Mouse (Mus musculus): ENCODE results near the gene Map3k13. TPM values are rescaled to one million over a fixed set of nuclear protein-coding genes. Genes with fewer than 3 reads are reported as not detected.
A peak's percentile ranks its signal among the peaks of the same experiment; 100 is the strongest.
"Not testable (repeated sequence)": the region's sequence is repeated elsewhere in the genome, so short reads cannot be mapped to it uniquely, and the experiment has no call there.

Gene Map3k13
- polyA plus RNA-seq, 1 experiment, result 1.8 TPM

DNA sequence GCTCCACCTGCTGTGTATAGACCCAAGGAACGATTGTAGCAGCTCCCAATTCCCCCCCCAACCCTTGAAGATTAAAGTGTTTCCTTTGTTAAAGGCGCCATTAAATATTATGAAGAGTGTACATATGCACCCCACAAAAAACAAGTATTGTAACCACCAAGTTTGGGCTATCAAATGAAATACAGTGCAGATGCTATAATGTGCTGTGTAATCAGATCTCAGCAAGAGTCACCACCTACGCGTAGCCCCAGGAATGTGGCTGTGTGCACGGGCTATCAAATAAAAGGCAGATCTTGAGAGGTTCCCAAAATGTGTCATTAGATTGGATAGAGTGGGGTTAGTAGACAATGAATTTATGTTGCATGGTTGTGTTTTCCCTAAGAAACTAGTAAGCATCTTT lies 925 bp downstream of the Map3k13 start:
- Histone ChIP-seq H3K4me3 (replicated peaks; ENCODE audit: extremely low read depth, low read depth, low read length) (peak overlapping the region; percentile 11), H3K4me1 (ENCODE audit: control insufficient read depth, insufficient read depth, low read length) (peaks cover 5% of the 10 kb centered on the region)
- no peak for TF ChIP-seq POLR2A (IDR thresholded peaks at IDR 0.05; ENCODE audit: borderline replicate concordance, extremely low read depth, low read depth, low read length)
- no peak for TF ChIP-seq CTCF (IDR thresholded peaks at IDR 0.05; ENCODE audit: insufficient read depth, low read length)
- DNase-seq, result no peak
- 26% methylated on average over 5 of the region's 5 CpGs for WGBS

DNA sequence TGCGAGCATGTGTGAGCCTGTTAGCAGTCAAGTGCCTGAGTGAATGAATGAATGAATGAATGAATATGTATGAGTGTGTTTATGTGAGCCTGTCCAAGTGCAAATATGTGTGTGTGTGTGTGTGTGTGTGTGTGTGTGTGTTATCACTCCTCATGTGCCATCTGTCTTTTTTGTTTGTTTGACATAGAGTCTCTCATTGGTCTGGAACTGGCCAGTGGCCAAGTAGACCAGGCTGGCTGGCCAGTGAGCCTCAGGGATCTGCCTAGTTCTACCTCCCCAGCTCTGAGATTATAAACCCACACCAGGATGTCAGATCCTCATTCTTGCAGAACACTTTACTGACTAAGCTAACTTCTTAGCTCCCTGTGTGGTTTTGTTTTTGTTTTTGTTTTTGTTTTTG lies 10.1 kb downstream of the Map3k13 start:
- no peak overlapping the region for H3K4me3 ChIP-seq (replicated peaks; ENCODE audit: extremely low read depth, low read depth, low read length)
- no peak for TF ChIP-seq CTCF (IDR thresholded peaks at IDR 0.05; ENCODE audit: insufficient read depth, low read length)
- no peak for TF ChIP-seq POLR2A (IDR thresholded peaks at IDR 0.05; ENCODE audit: borderline replicate concordance, extremely low read depth, low read depth, low read length)
- WGBS, result 100% methylated on average over 1 of the region's 1 CpGs
- no peak for DNase-seq
- H3K4me1 ChIP-seq (ENCODE audit: control insufficient read depth, insufficient read depth, low read length), result no peaks in the 10 kb centered on the region

DNA sequence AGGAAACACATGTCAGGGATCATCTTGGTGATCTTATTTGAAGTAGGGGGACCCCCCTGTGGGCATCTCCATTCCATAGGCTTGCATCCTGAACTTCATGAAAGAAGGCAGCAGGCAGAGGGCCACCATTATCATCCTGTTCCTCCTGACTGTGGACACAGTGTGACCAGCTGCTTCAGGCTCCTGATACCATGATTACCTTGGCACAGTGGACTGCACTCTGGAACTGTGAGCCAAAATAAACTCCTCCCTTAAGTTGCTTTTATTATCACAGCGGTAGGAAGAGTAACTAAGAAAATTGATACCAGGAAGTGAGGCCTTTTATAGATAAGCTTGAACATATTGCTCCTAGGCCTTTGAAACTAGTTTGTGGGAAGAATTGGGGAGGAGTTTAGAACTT lies 12.7 kb downstream of the Map3k13 start:
- no peak for DNase-seq
- Histone ChIP-seq H3K4me1 (ENCODE audit: control insufficient read depth, insufficient read depth, low read length) (no peaks in the 10 kb centered on the region), H3K4me3 (replicated peaks; ENCODE audit: extremely low read depth, low read depth, low read length) (no peak overlapping the region)
- WGBS, result 69% methylated on average over 1 of the region's 1 CpGs
- TF ChIP-seq CTCF (IDR thresholded peaks at IDR 0.05; ENCODE audit: insufficient read depth, low read length) (no peak), POLR2A (IDR thresholded peaks at IDR 0.05; ENCODE audit: borderline replicate concordance, extremely low read depth, low read depth, low read length) (no peak)

DNA sequence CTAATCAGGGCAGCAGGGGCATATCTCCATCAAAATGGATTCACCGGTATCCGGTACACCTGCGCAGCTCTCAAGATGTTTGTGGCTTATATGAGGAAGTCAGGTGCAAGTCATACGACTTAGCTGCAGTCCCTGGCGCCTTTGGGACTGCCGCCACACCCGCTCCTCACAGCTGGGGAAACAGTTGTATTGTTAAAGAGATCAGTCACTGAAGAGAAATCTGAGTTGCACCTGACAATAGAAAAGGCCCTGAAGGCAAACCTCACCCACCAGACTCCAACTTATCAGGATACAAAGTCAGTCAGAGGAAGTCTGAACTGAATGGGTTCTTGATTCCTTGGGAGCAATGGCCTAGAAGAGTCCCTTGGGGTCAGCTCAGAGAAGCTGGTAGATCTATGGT lies 13.6 kb downstream of the Map3k13 start:
- not testable (repeated sequence) for DNase-seq; H3K4me1 ChIP-seq (ENCODE audit: control insufficient read depth, insufficient read depth, low read length); H3K4me3 ChIP-seq (replicated peaks; ENCODE audit: extremely low read depth, low read depth, low read length)
- 78% methylated on average over 7 of the region's 7 CpGs for WGBS

DNA sequence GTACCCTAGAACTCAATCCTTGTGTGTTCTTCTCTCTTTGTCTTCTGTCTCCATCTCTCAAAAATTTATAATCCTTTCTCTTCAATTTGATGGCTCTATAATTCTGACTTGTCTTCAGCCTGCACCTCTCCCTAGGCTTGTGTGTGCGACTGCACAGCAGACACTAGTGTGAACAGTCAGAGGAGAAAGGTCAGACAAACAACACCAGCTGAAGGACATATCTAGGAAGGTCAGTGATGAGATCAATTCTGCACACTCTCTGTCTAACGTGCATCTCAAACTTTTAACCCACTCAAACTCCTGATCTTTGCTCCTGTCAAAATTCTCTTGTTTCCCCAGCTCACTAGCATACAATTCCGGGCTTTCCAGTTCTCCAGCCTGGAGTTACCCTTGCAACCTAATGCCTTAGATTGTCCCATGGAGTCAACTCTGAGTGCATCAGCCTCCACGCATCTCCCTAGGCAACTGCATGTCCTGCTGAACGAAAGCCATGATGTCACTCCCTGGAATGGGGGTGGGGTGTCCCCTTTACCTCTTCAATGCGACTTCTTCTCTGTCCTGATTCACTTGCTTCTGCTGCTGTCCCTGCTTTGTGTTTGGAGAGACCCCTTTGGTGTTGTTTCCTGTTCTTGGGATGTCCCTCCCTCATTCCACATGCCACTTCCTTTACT lies 19.2 kb downstream of the Map3k13 start:
- TF ChIP-seq POLR2A (IDR thresholded peaks at IDR 0.05; ENCODE audit: borderline replicate concordance, extremely low read depth, low read depth, low read length), result no peak
- no peak for TF ChIP-seq CTCF (IDR thresholded peaks at IDR 0.05; ENCODE audit: insufficient read depth, low read length)
- no peak for DNase-seq
- 62% methylated on average over 6 of the region's 6 CpGs for WGBS
- Histone ChIP-seq H3K4me1 (ENCODE audit: control insufficient read depth, insufficient read depth, low read length) (peaks cover 3% of the 10 kb centered on the region; the same call in 1 of the 2 replicates), H3K4me3 (replicated peaks; ENCODE audit: extremely low read depth, low read depth, low read length) (no peak overlapping the region)

DNA sequence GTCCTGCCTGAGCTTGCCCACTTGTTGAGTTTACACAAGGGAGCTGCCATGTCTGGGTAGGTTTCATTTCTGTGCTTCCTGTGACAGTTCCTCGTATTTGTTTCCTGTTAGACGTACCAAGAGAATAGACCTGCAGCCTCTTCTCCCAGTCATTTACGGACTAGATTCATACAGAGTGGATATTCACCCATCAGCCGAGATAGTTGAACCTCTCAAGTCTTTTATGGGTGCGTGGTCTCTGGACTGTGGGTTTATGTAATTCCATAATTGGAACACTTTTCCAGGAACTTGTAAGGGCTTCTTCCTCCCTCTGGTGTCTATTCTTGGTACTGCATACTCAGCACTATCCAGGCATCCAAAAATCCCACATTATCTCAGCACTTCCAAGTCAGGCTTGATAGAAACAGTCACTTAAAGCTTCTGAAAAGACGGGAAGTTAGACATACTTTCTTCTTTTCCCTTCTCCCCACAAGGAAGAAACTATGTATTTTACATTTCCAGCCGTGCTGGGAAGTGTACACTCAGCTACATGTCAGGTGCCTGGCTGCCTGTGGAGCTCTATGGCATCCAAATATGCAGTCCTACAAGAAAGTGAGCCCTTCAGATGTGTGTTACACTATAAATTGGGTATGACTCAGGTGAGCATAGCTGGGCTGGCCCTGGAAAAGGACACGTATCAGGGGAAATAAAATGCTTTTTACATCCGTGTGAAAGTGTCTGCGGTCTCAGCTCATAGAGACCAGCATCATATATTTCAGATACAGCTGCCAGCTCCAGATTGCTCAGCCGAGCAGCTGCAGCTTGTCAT lies 20.9 kb downstream of the Map3k13 start:
- Histone ChIP-seq H3K4me3 (replicated peaks; ENCODE audit: extremely low read depth, low read depth, low read length) (peak overlapping the region; percentile 41), H3K4me1 (ENCODE audit: control insufficient read depth, insufficient read depth, low read length) (peaks cover 3% of the 10 kb centered on the region; the same call in 1 of the 2 replicates)
- TF ChIP-seq CTCF (IDR thresholded peaks at IDR 0.05; ENCODE audit: insufficient read depth, low read length), result peak; percentile 35; the same call in 1 of the 2 replicates
- TF ChIP-seq POLR2A (IDR thresholded peaks at IDR 0.05; ENCODE audit: borderline replicate concordance, extremely low read depth, low read depth, low read length), result no peak
- DNase-seq, result peak; percentile 46
- WGBS, result 40% methylated on average over 11 of the region's 11 CpGs

DNA sequence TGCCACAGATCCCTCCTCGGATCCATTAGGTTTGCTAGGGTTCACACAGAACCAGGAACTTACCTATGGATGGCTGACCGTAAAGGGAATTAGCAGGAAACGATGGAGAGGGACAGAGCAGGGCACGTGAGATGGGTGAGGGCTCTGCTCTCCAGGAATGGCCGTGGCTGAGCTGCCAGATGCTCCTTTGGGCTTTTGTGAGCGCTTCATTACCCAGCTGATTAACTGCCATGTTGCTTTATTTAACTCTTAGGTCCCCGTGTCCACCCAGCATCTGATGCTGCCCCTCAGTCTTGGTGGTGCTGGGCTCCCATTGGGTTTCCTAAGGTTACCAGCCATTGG lies 21.5 kb downstream of the Map3k13 start:
- DNase-seq, result no peak
- H3K4me3 ChIP-seq (replicated peaks; ENCODE audit: extremely low read depth, low read depth, low read length), result no peak overlapping the region
- TF ChIP-seq CTCF (IDR thresholded peaks at IDR 0.05; ENCODE audit: insufficient read depth, low read length) (no peak), POLR2A (IDR thresholded peaks at IDR 0.05; ENCODE audit: borderline replicate concordance, extremely low read depth, low read depth, low read length) (no peak)
- H3K4me1 ChIP-seq (ENCODE audit: control insufficient read depth, insufficient read depth, low read length), result peaks cover 3% of the 10 kb centered on the region; the same call in 1 of the 2 replicates
- WGBS, result 66% methylated on average over 7 of the region's 7 CpGs

DNA sequence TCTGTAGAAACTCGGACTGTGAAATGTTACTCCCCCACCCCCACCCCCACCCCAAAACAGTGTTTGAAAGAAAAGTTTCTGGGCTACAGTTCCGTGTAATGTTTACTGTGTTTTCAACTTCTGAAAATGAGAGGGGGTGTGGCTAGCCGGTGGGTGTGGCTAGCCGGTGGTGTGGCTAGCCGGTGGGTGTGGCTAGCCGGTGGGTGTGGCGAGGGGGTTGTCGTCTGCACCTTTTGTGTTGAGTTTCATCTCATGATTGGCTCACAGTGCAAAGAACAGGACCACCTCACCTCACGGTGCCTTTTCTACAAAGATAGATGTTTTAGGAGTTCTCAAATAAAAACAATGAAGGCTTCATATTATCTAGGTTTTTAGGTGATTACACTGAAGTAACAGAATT lies 24.0 kb downstream of the Map3k13 start:
- Histone ChIP-seq H3K4me1 (ENCODE audit: control insufficient read depth, insufficient read depth, low read length) (peaks cover 3% of the 10 kb centered on the region; the same call in 1 of the 2 replicates), H3K4me3 (replicated peaks; ENCODE audit: extremely low read depth, low read depth, low read length) (no peak overlapping the region)
- DNase-seq, result peak; percentile 49
- TF ChIP-seq CTCF (IDR thresholded peaks at IDR 0.05; ENCODE audit: insufficient read depth, low read length) (no peak), POLR2A (IDR thresholded peaks at IDR 0.05; ENCODE audit: borderline replicate concordance, extremely low read depth, low read depth, low read length) (no peak)
- WGBS, result 26% methylated on average over 9 of the region's 9 CpGs

DNA sequence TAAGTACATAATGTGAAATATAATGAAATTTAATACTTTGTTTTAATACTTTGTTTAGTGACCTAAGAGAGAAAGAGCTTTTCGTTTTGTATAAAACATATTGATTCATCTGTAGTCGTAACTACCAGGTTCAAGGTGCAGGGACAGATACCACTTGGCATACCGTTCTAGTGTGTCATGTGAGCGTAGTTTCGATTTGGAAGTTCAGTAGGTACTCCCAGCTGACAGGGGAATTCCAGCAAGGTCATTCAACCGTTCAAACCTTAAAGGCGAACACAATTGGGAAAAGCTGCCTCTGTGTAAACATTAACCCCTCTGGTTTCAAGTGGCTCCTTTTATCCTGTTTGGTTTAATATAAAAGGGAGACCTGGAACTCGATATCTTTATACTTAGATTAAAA lies 24.5 kb downstream of the Map3k13 start:
- TF ChIP-seq POLR2A (IDR thresholded peaks at IDR 0.05; ENCODE audit: borderline replicate concordance, extremely low read depth, low read depth, low read length), result no peak
- TF ChIP-seq CTCF (IDR thresholded peaks at IDR 0.05; ENCODE audit: insufficient read depth, low read length), result no peak
- WGBS, result 40% methylated on average over 8 of the region's 8 CpGs
- DNase-seq, result no peak
- peaks cover 3% of the 10 kb centered on the region; the same call in 1 of the 2 replicates for H3K4me1 ChIP-seq (ENCODE audit: control insufficient read depth, insufficient read depth, low read length)
- H3K4me3 ChIP-seq (replicated peaks; ENCODE audit: extremely low read depth, low read depth, low read length), result no peak overlapping the region

DNA sequence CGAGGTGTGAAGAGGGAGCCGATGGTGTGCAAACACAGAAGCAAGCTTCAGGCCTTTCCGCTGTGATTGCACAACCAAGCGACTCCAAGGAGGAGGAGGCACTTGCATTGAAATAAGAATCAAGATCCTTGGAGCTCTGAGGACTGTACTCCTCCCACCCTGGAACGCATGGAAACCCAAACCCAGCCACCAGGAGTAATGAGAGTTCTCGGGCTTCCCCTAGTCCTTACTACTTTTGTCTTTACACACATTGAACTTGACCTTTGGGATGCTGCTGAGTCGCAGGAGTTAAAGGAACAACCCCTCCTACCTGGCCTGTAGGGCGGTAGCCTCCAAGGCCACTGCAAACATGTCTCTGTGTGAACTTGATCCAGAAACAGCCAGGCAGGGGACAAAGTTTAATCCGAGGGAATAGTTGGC lies 31.5 kb downstream of the Map3k13 start:
- no peak for DNase-seq
- Histone ChIP-seq H3K4me3 (replicated peaks; ENCODE audit: extremely low read depth, low read depth, low read length) (no peak overlapping the region), H3K4me1 (ENCODE audit: control insufficient read depth, insufficient read depth, low read length) (peaks cover 2% of the 10 kb centered on the region; the same call in 1 of the 2 replicates)
- WGBS, result 50% methylated on average over 9 of the region's 9 CpGs
- TF ChIP-seq POLR2A (IDR thresholded peaks at IDR 0.05; ENCODE audit: borderline replicate concordance, extremely low read depth, low read depth, low read length) (no peak), CTCF (IDR thresholded peaks at IDR 0.05; ENCODE audit: insufficient read depth, low read length) (no peak)
